Mouse (Mus musculus): ENCODE measurements at regions not wholly inside any gene's neighbourhood (a gene's known extent, or its start where the extent isn't known, plus 50 kb on each side); places are given as distances from the start of the nearest gene placed in this dataset.

- no peak for DNase-seq
Measured at GRCm38 (mm10) chr8:5994846-5995245, 889.7 kb upstream of the Slc10a2 start.

GRCm38 (mm10) chr8:5965403-5966015 is 860.4 kb upstream of the Slc10a2 start:
- no peak for DNase-seq

- DNase-seq: no peak
Measured at GRCm38 (mm10) chr8:5964299-5964698, 859.1 kb upstream of the Slc10a2 start.

- no peak for DNase-seq
Measured at GRCm38 (mm10) chr8:5938057-5938456, 832.9 kb upstream of the Slc10a2 start.

GRCm38 (mm10) chr8:5918136-5918535 is 813.0 kb upstream of the Slc10a2 start:
- DNase-seq: no peak
